Mouse (Mus musculus): ENCODE results near the gene Svop. TPM values are rescaled to one million over a fixed set of nuclear protein-coding genes. Genes with fewer than 3 reads are reported as not detected.

The Svop gene
- total and polyA plus RNA-seq, 3 experiments: not detected

GRCm38 (mm10) chr5:114134091-114134534 lies 42.7 kb upstream of the Svop start:
- Histone ChIP-seq H3K4me3 (ENCODE audit: control insufficient read depth in 1 of 2, insufficient read depth in 1 of 2, low read depth in 2 of 2, low read length in 2 of 2) (no peak overlapping the region), H3K36me3 (ENCODE audit: control insufficient read depth in 1 of 2, insufficient read depth in 2 of 2, low read length in 2 of 2) (peaks cover 0 to 18% of the 10 kb centered on the region in 2 experiments; a peak in 2 of 4 replicates), H3K4me1 (ENCODE audit: control insufficient read depth in 1 of 2, insufficient read depth in 2 of 2, low read length in 2 of 2) (peaks cover 8 to 26% of the 10 kb centered on the region in 2 experiments)

DNA sequence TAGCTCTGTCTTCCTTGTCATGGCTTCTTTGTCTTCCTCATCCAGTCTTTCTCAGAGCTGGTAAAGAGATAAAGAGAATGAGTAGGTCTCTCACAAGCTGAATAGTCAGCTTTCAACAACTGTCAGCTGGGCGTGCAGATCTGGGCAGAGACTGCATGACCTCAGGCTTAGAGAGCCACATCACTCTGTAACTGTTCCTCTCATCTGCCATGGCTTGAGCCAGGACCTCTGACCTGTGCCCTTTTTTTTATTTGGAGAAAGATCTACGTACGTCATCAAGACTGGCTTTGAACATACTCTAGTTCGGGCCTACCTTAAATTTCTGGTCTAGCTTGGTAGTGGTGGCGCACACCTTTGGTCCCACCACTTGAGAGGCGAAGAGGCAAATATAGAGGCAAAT lies 41.5 kb upstream of the Svop start:
- TF ChIP-seq ZKSCAN1 (IDR thresholded peaks at IDR 0.05; ENCODE audit: low read depth, low read length): no peak
- TF ChIP-seq ZMIZ1 (IDR thresholded peaks at IDR 0.05; ENCODE audit: low read depth, low read length): no peak
- TF ChIP-seq ZNF384 (IDR thresholded peaks at IDR 0.05; ENCODE audit: low read depth, low read length): no peak
- TF ChIP-seq ZC3H11A (IDR thresholded peaks at IDR 0.05; ENCODE audit: low read depth, low read length): no peak
- TF ChIP-seq POLR2A (IDR thresholded peaks at IDR 0.05; ENCODE audit: control insufficient read depth in 1 of 2, insufficient read depth in 1 of 2, low read depth in 1 of 2, low read length in 2 of 2, poor library complexity in 1 of 2): no peak
- no peak for TF ChIP-seq TCF12 (IDR thresholded peaks at IDR 0.05; ENCODE audit: low read depth, low read length)
- TF ChIP-seq NRF1 (IDR thresholded peaks at IDR 0.05; ENCODE audit: insufficient read depth, low read depth, low read length, poor library complexity, severe bottlenecking): no peak
- no peak for TF ChIP-seq ELF1 (IDR thresholded peaks at IDR 0.05; ENCODE audit: low read depth, low read length)
- TF ChIP-seq E2F4 (IDR thresholded peaks at IDR 0.05; ENCODE audit: borderline replicate concordance, low read depth, low read length): no peak
- TF ChIP-seq USF1 (IDR thresholded peaks at IDR 0.05; ENCODE audit: low read depth, low read length): no peak
- TF ChIP-seq UBTF (IDR thresholded peaks at IDR 0.05; ENCODE audit: borderline replicate concordance, insufficient read depth, low read depth, low read length): no peak
- TF ChIP-seq CTCF (IDR thresholded peaks at IDR 0.05 in 2 of 3, conservative IDR thresholded peaks at IDR 0.05 in 1 of 3; ENCODE audit: control insufficient read depth in 1 of 3, insufficient read depth in 1 of 3, low read depth in 2 of 3, low read length in 3 of 3, poor library complexity in 1 of 3, severe bottlenecking in 1 of 3): no peak
- TF ChIP-seq MAZ (IDR thresholded peaks at IDR 0.05; ENCODE audit: low read depth, low read length): no peak
- no peak for TF ChIP-seq GABPA (IDR thresholded peaks at IDR 0.05; ENCODE audit: low read depth, low read length)
- TF ChIP-seq BHLHE40 (IDR thresholded peaks at IDR 0.05; ENCODE audit: borderline replicate concordance, low read depth, low read length): no peak
- no peak for TF ChIP-seq HCFC1 (IDR thresholded peaks at IDR 0.05; ENCODE audit: low read depth, low read length)
- no peak for TF ChIP-seq ETS1 (IDR thresholded peaks at IDR 0.05; ENCODE audit: low read depth, low read length)
- no peak for TF ChIP-seq CHD1 (IDR thresholded peaks at IDR 0.05; ENCODE audit: low read depth, low read length)
- no peak for TF ChIP-seq CHD2 (IDR thresholded peaks at IDR 0.05; ENCODE audit: low read length)
- H3K4me3 ChIP-seq (ENCODE audit: control insufficient read depth in 1 of 2, insufficient read depth in 1 of 2, low read depth in 2 of 2, low read length in 2 of 2): no peak overlapping the region
- DNase-seq (ENCODE audit: low read depth, low spot score): no peak
- no peak overlapping the region for H3K27ac ChIP-seq (ENCODE audit: control insufficient read depth, low read depth, low read length)
- no peaks in the 10 kb centered on the region for H3K27me3 ChIP-seq (ENCODE audit: control insufficient read depth in 1 of 2, insufficient read depth in 2 of 2, low read length in 2 of 2)
- no peaks in the 10 kb centered on the region for H3K9me3 ChIP-seq (replicated peaks; ENCODE audit: insufficient read depth, low read length)
- no peak overlapping the region for H3K9ac ChIP-seq (ENCODE audit: control insufficient read depth, low read depth, low read length, poor library complexity, severe bottlenecking)
- peaks cover 0 to 18% of the 10 kb centered on the region in 2 experiments; a peak in 2 of 4 replicates for H3K36me3 ChIP-seq (ENCODE audit: control insufficient read depth in 1 of 2, insufficient read depth in 2 of 2, low read length in 2 of 2)
- H3K4me1 ChIP-seq (ENCODE audit: control insufficient read depth in 1 of 2, insufficient read depth in 2 of 2, low read length in 2 of 2): peaks cover 8 to 28% of the 10 kb centered on the region in 2 experiments
- H3K79me2 ChIP-seq (ENCODE audit: control insufficient read depth, insufficient read depth, low read length, poor library complexity): peaks cover 3% of the 10 kb centered on the region; the same call in 1 of the 2 replicates

More at GRCm38 (mm10) chr5:114134091-114134534, 42.7 kb upstream of the Svop start:
- Histone ChIP-seq H3K79me2 (ENCODE audit: control insufficient read depth, insufficient read depth, low read length, poor library complexity) (peaks cover 3% of the 10 kb centered on the region; the same call in 1 of the 2 replicates), H3K27me3 (ENCODE audit: control insufficient read depth in 1 of 2, insufficient read depth in 2 of 2, low read length in 2 of 2) (no peaks in the 10 kb centered on the region), H3K9me3 (replicated peaks; ENCODE audit: insufficient read depth, low read length) (no peaks in the 10 kb centered on the region), H3K27ac (ENCODE audit: control insufficient read depth, low read depth, low read length) (peak overlapping the region; percentile 37), H3K9ac (ENCODE audit: control insufficient read depth, low read depth, low read length, poor library complexity, severe bottlenecking) (no peak overlapping the region)
- 0 out of 2 replicates have a peak, but pooled peaks have one; percentile 27 for TF ChIP-seq TBP (IDR thresholded peaks at IDR 0.05; ENCODE audit: low read depth, low read length)
- TF ChIP-seq SMC3 (IDR thresholded peaks at IDR 0.05; ENCODE audit: low read depth, low read length): peak; percentile 61
- TF ChIP-seq MXI1 (IDR thresholded peaks at IDR 0.05; ENCODE audit: low read depth, low read length): peak; percentile 69; the same call in 1 of the 2 replicates
- TF ChIP-seq RCOR1 (IDR thresholded peaks at IDR 0.05; ENCODE audit: low read depth, low read length): peak; percentile 82
- TF ChIP-seq ETS1 (IDR thresholded peaks at IDR 0.05; ENCODE audit: low read depth, low read length): peak; percentile 94
- peak; percentile 88 for TF ChIP-seq TCF12 (IDR thresholded peaks at IDR 0.05; ENCODE audit: low read depth, low read length)
- peak; percentile 68 to 78 (median 70) for TF ChIP-seq CTCF (IDR thresholded peaks at IDR 0.05 in 2 of 3, conservative IDR thresholded peaks at IDR 0.05 in 1 of 3; ENCODE audit: control insufficient read depth in 1 of 3, insufficient read depth in 1 of 3, low read depth in 2 of 3, low read length in 3 of 3, poor library complexity in 1 of 3, severe bottlenecking in 1 of 3)
- TF ChIP-seq SIN3A (IDR thresholded peaks at IDR 0.05; ENCODE audit: low read length): peak; percentile 94
- no peak for TF ChIP-seq GABPA (IDR thresholded peaks at IDR 0.05; ENCODE audit: low read depth, low read length)
- peak; percentile 100 for TF ChIP-seq MEF2A (IDR thresholded peaks at IDR 0.05; ENCODE audit: extremely low read depth, insufficient replicate concordance, low read depth, low read length, poor library complexity, severe bottlenecking)
- peak; percentile 96 for TF ChIP-seq GATA1 (IDR thresholded peaks at IDR 0.05; ENCODE audit: low read depth, low read length)
- peak; percentile 60; the same call in 1 of the 2 replicates for TF ChIP-seq MYC (IDR thresholded peaks at IDR 0.05; ENCODE audit: low read depth, low read length)
- TF ChIP-seq USF2 (IDR thresholded peaks at IDR 0.05; ENCODE audit: borderline replicate concordance in 1 of 2, insufficient read depth in 1 of 2, low read depth in 1 of 2, low read length in 2 of 2): no peak
- 0 out of 4 replicates have a peak, but pooled peaks of 1 of the 2 experiments have one; percentile 20 for TF ChIP-seq POLR2A (IDR thresholded peaks at IDR 0.05; ENCODE audit: control insufficient read depth in 1 of 2, insufficient read depth in 1 of 2, low read depth in 1 of 2, low read length in 2 of 2, poor library complexity in 1 of 2)
- TF ChIP-seq POLR2AphosphoS2 (IDR thresholded peaks at IDR 0.05; ENCODE audit: low read length): no peak
- peak; percentile 71 to 88; a peak in 3 of 4 replicates for TF ChIP-seq EP300 (IDR thresholded peaks at IDR 0.05; ENCODE audit: low read depth in 1 of 2, low read length in 2 of 2)
- TF ChIP-seq ZNF384 (IDR thresholded peaks at IDR 0.05; ENCODE audit: low read depth, low read length): peak; percentile 70
- 0 out of 2 replicates have a peak, but pooled peaks have one; percentile 21 for TF ChIP-seq HCFC1 (IDR thresholded peaks at IDR 0.05; ENCODE audit: low read depth, low read length)
- peak; percentile 51 for TF ChIP-seq BHLHE40 (IDR thresholded peaks at IDR 0.05; ENCODE audit: borderline replicate concordance, low read depth, low read length)
- 0 out of 2 replicates have a peak, but pooled peaks have one; percentile 55 for TF ChIP-seq MAX (IDR thresholded peaks at IDR 0.05; ENCODE audit: low read length)
- TF ChIP-seq RAD21 (IDR thresholded peaks at IDR 0.05; ENCODE audit: low read depth, low read length): peak; percentile 33
- no peak for TF ChIP-seq MAZ (IDR thresholded peaks at IDR 0.05; ENCODE audit: low read depth, low read length)
- TF ChIP-seq TAL1 (IDR thresholded peaks at IDR 0.05; ENCODE audit: low read length): peak; percentile 88
- no peak for TF ChIP-seq CHD1 (IDR thresholded peaks at IDR 0.05; ENCODE audit: low read depth, low read length)
- peak; percentile 94 for DNase-seq (ENCODE audit: low read depth, low spot score)
